Mouse (Mus musculus) midbrain, embryonic 15.5 days (tissue): ENCODE data around the gene Palm. TPM values are rescaled to one million over a fixed set of nuclear protein-coding genes. Genes with fewer than 3 reads are reported as not detected.
"Not testable (repeated sequence)": the region's sequence is repeated elsewhere in the genome, so short reads cannot be mapped to it uniquely, and the experiment has no call there.

Experiments used
- ATAC-seq: fragments of 200-750 bp; cut with Nextera tagmentation; replicated peaks from 2 replicates; pipeline ENCODE4 v1.8.0; 2017; ENCODE audit warnings: moderate TSS enrichment
- H3K27ac ChIP-seq: fragments of 300-500 bp; sonication (generic); 2 replicates; pipeline ENCODE4 v1.5.1; 2015; ENCODE audit warnings: mild to moderate bottlenecking, inconsistent platforms
- H3K27me3 ChIP-seq: fragments of 300-500 bp; sonication (generic); replicated peaks from 2 replicates; pipeline ENCODE4 v1.6.1; 2015; ENCODE audit warnings: inconsistent platforms
- H3K36me3 ChIP-seq: fragments of 300-500 bp; sonication (generic); replicated peaks from 2 replicates; pipeline ENCODE4 v1.6.1; 2015; ENCODE audit warnings: inconsistent platforms
- H3K4me1 ChIP-seq: fragments of 300-500 bp; sonication (generic); 2 replicates; pipeline ENCODE4 v1.6.1; 2015; ENCODE audit warnings: inconsistent platforms
- H3K4me2 ChIP-seq: fragments of 300-500 bp; sonication (generic); 2 replicates; pipeline ENCODE4 v1.6.1; 2015; ENCODE audit warnings: inconsistent platforms, mild to moderate bottlenecking, moderate library complexity
- H3K4me3 ChIP-seq: fragments of 300-500 bp; sonication (generic); 2 replicates; pipeline ENCODE4 v1.5.1; 2015; ENCODE audit warnings: mild to moderate bottlenecking, inconsistent platforms
- H3K9ac ChIP-seq: fragments of 300-500 bp; sonication (generic); 2 replicates; pipeline ENCODE4 v1.6.1; 2015; ENCODE audit warnings: mild to moderate bottlenecking, inconsistent platforms
- H3K9me3 ChIP-seq: fragments of 300-500 bp; sonication (generic); 2 replicates; pipeline ENCODE4 v1.6.1; 2016; ENCODE audit warnings: inconsistent platforms
- WGBS: fragments of 180-500 bp; shearing (Covaris S2); methylation state at CpG from one replicate; pipeline ENCODE4 v1.1.7; 2015; ENCODE audit warnings: mixed read lengths; 5-methylcytosine and 5-hydroxymethylcytosine counted together
- polyA plus RNA-seq: library from polyadenylated mRNA; unstranded; fragments of >200 nt; fragmentation: Nextera tagmentation; extraction: Ambion mirVana; gene quantifications from 2 replicates; pipeline ENCODE4 v1.2.1, GENCODE M21; 2015

Palm gene
- 337 and 348 TPM in 2 replicates for polyA plus RNA-seq

DNA sequence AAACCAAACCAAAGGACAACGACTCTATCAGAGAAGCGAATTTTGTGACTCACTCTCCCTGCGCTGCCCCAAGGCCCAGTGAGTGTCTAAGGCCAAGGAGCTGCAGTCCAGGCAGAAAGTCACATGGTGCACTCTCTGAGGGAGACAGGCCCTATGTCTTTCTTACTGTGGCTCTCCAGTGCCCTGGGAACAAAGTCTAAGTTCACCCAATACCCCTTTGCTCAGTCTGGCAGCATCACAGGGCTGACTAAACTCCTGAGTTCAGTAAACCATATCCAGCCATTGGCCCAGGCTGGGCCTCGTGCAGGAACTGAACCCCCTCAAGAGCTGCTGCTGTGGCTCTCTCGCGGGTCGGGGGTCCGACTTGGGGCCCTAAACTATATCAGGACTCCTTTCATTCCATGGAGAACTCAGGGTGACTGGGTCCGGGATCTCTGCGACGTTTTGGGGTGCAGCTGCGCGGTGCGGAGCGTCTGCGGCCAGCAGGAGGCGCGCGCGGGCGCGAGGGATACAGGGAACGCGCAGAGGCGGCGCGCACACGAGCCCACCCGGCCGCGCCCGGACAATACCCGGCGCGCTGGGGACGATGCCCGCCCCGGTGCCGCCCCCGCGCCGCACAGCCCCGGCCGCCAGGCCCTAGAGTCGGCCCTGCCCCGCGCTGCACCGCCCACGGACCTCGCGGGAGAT lies at the start of gene Palm:
Gene Palm, plus strand, starts transcription at position 522 of the 687 bp plus-strand sequence.
- Histone ChIP-seq H3K9me3 (no peaks in the 10 kb centered on the region), H3K27me3 (no peaks in the 10 kb centered on the region), H3K36me3 (no peaks in the 10 kb centered on the region), H3K9ac (peak within 1 kb of the TSS; percentile 94), H3K4me2 (peak within 1 kb of the TSS; percentile 88), H3K4me3 (peak within 1 kb of the TSS; percentile 92), H3K27ac (peak within 1 kb of the TSS; percentile 92), H3K4me1 (peaks cover 40% of the 10 kb centered on the region)
- 7% methylated on average over 40 of the region's 51 CpGs for WGBS
- peak; percentile 70 for ATAC-seq

DNA sequence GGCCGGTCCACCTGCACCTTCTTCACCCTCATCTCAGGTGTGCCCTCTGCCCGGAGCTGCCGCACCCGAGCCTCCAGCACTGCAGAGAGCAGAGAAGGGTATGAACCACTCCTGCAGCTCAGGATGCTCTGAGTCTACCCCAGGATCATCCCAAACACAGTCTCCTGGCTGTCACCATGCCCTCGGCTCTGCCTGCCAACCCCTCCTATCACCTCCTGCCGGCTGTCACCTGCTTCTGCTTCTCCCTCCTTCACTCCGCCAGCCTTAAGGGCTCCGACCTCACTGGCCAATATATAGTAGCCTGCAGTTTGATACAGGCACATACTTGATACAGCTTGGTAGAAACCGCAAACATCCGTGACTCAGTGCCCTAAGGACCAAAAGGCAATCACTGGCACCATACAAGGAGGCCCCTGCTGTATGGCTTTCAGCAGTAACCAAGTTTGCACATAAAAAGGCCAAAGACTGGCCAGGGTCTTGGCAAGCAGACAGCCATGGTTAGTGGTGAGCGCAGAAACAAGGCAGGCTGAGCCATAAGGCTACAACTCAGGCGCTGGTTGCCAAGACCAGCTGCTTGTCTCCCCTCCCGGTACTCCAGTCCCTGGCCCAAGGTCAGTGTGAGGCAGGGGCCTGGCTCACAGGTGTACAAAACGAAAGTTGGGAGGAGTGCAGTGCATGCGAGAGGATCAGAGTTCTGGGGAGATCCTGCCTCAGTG lies 49.6 kb upstream of the Palm start:
- Histone ChIP-seq H3K9me3 (peaks cover 12% of the 10 kb centered on the region), H3K27me3 (no peaks in the 10 kb centered on the region), H3K4me3 (no peak overlapping the region), H3K27ac (no peak overlapping the region), H3K36me3 (peaks cover 43% of the 10 kb centered on the region), H3K4me1 (peaks cover 17% of the 10 kb centered on the region), H3K4me2 (no peak overlapping the region), H3K9ac (no peak overlapping the region)
- no peak for ATAC-seq
- 94% methylated on average over 15 of the region's 15 CpGs for WGBS

DNA sequence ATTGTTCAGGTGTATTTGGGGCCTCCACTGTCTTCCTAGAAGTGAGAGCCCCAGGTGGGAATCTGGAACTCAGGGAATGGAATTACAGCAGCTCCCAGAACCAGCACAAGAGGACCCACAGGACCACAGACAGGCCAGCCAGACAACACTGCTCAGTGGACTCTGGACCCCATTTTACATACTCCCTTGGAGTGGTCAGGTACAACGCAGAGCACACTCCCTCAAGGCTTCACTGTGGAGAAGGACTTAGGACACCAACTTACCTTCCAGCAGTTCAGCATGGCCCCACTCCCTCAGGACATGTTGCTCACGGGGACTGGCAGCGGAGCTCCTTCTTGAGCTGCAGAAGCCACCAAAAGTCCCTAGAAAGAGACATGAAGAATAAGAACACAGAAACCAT lies 48.0 kb upstream of the Palm start:
- Histone ChIP-seq H3K4me2 (peak overlapping the region; percentile 83), H3K4me3 (peak overlapping the region; percentile 67), H3K9ac (0 out of 2 replicates have a peak overlapping the region, but pooled peaks have one; percentile 64), H3K36me3 (peaks cover 27% of the 10 kb centered on the region), H3K9me3 (no peaks in the 10 kb centered on the region), H3K27ac (no peak overlapping the region), H3K27me3 (no peaks in the 10 kb centered on the region), H3K4me1 (peaks cover 17% of the 10 kb centered on the region)
- ATAC-seq, result no peak
- WGBS, result 94% methylated on average over 3 of the region's 3 CpGs

DNA sequence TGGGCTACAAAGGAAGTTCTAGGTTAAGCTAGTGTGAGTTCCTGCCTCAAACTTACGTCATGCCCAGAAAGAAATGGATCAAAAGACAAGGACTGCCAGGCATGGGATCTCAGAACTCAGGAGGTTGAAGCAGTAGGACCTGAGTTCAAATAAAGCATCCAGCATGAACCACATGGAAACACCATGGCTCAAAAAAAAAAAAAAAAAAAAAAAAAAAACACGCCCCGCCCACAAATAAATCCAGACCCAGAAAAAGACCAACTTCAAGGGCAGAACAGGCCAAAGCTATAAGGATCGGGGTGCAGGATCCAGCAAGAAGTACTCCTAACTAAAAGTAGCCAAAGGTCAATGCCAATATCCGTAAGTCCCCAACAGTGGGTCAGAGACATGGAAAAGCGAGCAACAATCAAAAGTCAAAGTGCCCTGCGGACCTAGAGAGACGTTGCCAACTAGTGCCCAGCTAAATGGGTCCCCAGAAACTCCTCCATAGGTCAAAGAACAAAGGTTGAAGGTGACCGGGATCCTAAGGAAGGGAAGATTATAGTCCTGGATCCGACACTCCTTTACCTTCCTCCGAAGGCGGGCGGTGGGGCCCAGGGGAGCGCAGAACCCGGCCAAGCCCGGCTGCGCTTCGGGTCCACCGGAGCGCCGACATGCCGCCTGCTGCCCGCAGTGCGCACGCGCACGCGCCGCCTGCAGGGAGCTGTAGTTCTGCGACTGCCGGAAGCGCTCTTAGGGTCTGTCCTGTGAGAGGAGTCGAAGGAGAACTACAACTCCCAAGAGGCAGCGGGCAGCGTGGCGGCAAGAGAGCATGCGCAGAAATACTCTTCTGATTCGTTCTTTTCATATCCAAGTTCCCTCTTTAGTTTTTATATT lies 47.2 kb upstream of the Palm start, which contains the start of gene Polrmt:
Gene Polrmt, minus strand, starts transcription at position 684 of the 876 bp plus-strand sequence.
- Histone ChIP-seq H3K27ac (peak within 1 kb of the TSS; percentile 53; the same call in 1 of the 2 replicates), H3K36me3 (peaks cover 20% of the 10 kb centered on the region), H3K9ac (peak within 1 kb of the TSS; percentile 64), H3K4me2 (peak within 1 kb of the TSS; percentile 83), H3K27me3 (no peaks in the 10 kb centered on the region), H3K9me3 (no peaks in the 10 kb centered on the region), H3K4me3 (peak within 1 kb of the TSS; percentile 67), H3K4me1 (peaks cover 17% of the 10 kb centered on the region)
- WGBS, result 3% methylated on average over 38 of the region's 38 CpGs
- peak; percentile 95 for ATAC-seq

DNA sequence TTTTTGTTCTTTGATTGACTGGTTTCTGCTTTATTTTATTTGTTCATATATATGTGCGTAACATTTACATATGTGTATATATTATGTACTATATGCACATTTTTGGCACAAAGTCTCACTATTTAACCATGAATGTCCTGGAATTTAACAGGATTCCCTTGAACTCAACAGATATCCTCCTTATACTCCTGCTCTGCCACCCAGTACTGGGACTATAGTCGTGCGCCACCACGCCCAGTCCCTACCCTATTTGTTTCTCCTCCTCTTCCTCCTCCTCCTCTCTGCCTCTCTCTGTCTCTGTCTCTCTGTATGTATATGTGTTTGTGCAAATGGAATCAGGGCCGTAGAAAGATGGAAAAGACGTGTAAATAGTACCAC lies 46.6 kb upstream of the Palm start:
- WGBS, result 21% methylated on average over 6 of the region's 6 CpGs
- 0 out of 2 replicates have a peak overlapping the region, but pooled peaks have one; percentile 45 for H3K27ac ChIP-seq
- H3K4me1 ChIP-seq, result peaks cover 17% of the 10 kb centered on the region
- H3K9me3 ChIP-seq, result no peaks in the 10 kb centered on the region
- ATAC-seq, result peak; percentile 70
- no peaks in the 10 kb centered on the region for H3K27me3 ChIP-seq
- H3K4me2 ChIP-seq, result peak overlapping the region; percentile 83
- H3K36me3 ChIP-seq, result peaks cover 14% of the 10 kb centered on the region
- 0 out of 2 replicates have a peak overlapping the region, but pooled peaks have one; percentile 9 for H3K4me3 ChIP-seq
- 0 out of 2 replicates have a peak overlapping the region, but pooled peaks have one; percentile 9 for H3K9ac ChIP-seq

DNA sequence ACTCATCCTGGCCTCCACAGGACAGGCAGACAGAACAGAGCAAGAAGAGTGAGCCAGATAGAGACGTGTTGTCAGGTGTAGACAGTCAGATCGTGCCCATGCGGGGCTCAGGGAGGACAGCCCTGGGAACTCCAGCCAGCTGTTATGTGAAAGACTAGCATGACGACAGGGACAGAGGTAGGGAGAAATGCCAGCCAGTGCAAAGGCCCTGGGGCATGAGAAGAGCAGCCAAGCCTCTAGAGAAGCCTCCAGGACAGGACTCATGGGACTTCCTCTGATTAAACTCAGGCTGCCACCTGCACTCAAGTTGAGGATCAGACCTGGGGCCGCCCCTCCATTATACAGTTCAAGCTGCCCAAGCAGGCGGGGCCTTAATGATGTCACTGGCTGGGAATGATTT lies 44.9 kb upstream of the Palm start:
- peaks cover 17% of the 10 kb centered on the region for H3K4me1 ChIP-seq
- H3K9ac ChIP-seq, result no peak overlapping the region
- H3K9me3 ChIP-seq, result no peaks in the 10 kb centered on the region
- no peak for ATAC-seq
- WGBS, result 75% methylated on average over 6 of the region's 6 CpGs
- H3K4me3 ChIP-seq, result no peak overlapping the region
- H3K27me3 ChIP-seq, result no peaks in the 10 kb centered on the region
- no peaks in the 10 kb centered on the region; the same call in 1 of the 2 replicates for H3K36me3 ChIP-seq
- H3K4me2 ChIP-seq, result no peak overlapping the region
- no peak overlapping the region for H3K27ac ChIP-seq

DNA sequence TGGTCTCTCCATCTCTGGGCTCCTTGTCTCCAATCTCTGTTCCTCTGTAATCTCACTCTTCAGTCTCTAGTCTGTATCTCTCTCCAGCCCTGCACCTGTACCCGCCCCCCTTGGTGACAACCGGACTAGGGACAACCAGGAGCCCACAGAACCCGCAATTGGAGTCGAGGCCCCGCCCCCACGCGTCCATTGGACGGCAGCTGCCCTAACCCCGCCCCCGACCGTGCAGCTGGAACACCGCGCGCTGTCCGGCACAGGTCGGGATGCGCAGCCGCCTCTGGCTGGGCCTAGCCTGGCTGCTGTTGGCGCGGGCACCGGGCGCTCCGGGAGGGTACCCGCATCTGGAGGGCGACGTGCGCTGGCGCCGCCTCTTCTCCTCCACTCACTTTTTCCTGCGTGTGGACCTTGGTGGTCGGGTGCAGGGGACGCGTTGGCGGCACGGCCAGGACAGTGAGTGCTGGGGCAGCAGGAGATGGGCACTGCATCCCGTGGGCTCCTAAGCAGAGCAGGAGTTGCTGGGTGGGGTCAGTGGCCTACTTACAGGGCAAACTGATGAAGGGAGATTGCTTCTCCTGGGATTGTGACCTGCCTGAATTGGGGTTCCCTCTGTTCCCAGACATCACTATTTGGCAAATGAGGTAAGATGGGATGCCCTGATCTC lies 38.4 kb upstream of the Palm start, which contains the start of gene Fgf22:
Gene Fgf22, plus strand, starts transcription at position 221 of the 661 bp plus-strand sequence.
- ATAC-seq, result peak; percentile 86
- peak within 1 kb of the TSS; percentile 85 for H3K4me2 ChIP-seq
- H3K27ac ChIP-seq, result no peak within 1 kb of the TSS
- peak within 1 kb of the TSS; percentile 45 for H3K4me3 ChIP-seq
- peak within 1 kb of the TSS; percentile 43 for H3K9ac ChIP-seq
- WGBS, result under 1% methylated on average over 36 of the region's 36 CpGs
- H3K4me1 ChIP-seq, result peaks cover 8% of the 10 kb centered on the region
- H3K27me3 ChIP-seq, result no peaks in the 10 kb centered on the region
- peaks cover 33% of the 10 kb centered on the region for H3K36me3 ChIP-seq
- no peaks in the 10 kb centered on the region for H3K9me3 ChIP-seq

DNA sequence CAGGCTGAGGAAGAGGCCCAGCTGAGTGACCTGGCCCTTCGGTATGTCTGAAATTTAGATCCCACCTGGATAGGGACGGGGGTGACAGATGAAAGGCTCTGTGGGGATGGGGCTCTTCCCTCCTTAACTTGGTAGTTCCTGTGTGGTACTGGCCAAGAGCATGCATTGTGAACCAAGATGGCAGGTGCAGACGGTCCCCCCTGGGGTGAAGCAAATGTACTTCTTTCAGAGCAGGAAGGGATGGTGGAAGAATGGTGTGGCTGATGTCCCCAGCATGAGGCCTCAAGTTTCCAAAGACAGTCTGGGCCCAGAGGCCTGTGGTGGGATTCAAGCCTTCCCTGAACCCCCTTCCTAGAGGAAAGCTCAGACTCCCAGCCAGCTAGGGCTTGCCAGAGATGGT lies 37.5 kb upstream of the Palm start:
- ATAC-seq, result peak; percentile 19; the same call in 1 of the 2 replicates
- Histone ChIP-seq H3K36me3 (peaks cover 41% of the 10 kb centered on the region), H3K4me1 (peaks cover 8% of the 10 kb centered on the region), H3K4me3 (no peak overlapping the region), H3K9ac (no peak overlapping the region), H3K9me3 (no peaks in the 10 kb centered on the region), H3K4me2 (no peak overlapping the region), H3K27me3 (no peaks in the 10 kb centered on the region), H3K27ac (no peak overlapping the region)
- 81% methylated on average over 3 of the region's 3 CpGs for WGBS

DNA sequence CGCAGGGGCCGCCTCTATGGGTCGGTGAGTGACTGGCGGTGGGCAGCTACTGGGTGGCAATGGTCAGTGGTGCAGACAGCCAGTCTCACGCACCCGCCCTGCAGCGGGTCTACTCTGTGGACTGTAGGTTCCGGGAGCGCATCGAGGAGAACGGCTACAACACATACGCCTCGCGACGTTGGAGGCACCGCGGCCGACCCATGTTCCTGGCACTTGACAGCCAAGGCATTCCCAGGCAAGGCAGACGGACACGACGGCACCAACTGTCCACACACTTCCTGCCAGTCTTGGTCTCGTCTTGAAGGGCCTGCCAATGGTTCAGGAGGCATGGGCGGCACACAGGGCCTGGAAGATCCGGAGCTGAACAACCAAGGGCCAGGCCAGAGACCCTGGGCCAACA lies 36.7 kb upstream of the Palm start:
- Histone ChIP-seq H3K9ac (no peak overlapping the region), H3K4me3 (no peak overlapping the region), H3K4me1 (peaks cover 8% of the 10 kb centered on the region), H3K36me3 (peaks cover 49% of the 10 kb centered on the region), H3K27me3 (no peaks in the 10 kb centered on the region), H3K4me2 (no peak overlapping the region), H3K9me3 (no peaks in the 10 kb centered on the region), H3K27ac (no peak overlapping the region)
- no peak for ATAC-seq
- 92% methylated on average over 24 of the region's 24 CpGs for WGBS

DNA sequence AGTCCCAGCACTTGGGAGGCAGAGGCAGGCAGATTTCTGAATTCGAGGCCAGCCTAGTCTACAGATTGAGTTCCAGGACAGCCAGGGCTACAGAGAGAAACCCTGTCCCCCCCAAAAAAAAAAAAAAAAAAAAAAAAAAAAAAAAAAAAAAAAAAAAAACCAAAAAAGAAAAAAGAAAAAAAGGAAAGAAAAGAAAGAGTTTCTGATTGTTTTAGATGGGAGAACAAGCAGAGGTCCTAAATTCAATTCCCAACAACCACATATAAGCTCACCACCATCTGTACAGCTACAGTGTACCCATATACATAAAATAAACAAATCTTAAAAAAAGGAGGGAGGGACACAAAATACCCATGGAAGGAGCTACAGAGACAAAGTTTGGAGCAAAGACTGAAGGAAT lies 33.7 kb upstream of the Palm start:
- H3K4me1 ChIP-seq, result peaks cover 17% of the 10 kb centered on the region
- H3K36me3 ChIP-seq, result peaks cover 53% of the 10 kb centered on the region
- not testable (repeated sequence) for H3K4me3 ChIP-seq, H3K4me2 ChIP-seq, H3K9ac ChIP-seq, ATAC-seq, H3K9me3 ChIP-seq, H3K27ac ChIP-seq, H3K27me3 ChIP-seq
- WGBS, result 90% methylated on average over 1 of the region's 1 CpGs

DNA sequence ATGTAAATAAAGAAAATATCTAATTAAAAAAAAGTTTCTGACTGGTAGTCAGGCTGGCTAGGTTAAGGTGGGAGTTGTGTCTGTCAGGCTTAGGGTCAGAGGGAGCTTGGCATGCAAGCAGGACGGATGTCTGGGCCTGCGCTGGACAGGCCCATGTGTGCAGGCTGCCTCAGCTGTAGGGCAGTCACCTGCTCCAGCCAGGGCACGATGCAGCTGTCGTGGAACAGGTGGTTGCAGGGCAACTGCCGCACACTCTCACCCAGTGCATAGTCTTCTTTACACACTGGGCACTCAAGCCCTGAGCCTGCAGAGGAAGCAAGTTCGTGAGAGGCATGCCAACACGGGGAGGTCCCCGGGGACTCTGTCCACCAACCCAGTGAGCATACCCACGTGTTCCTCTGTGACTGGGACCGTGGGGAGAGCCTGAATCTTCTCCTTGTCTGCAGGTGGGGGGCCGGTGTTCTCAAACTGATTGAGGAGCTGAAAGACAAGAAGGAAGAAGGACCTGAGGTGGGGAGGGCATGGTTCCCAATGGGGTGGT lies 32.7 kb upstream of the Palm start:
- Histone ChIP-seq H3K4me2 (no peak overlapping the region), H3K36me3 (peaks cover 53% of the 10 kb centered on the region), H3K4me3 (no peak overlapping the region), H3K9ac (no peak overlapping the region), H3K9me3 (no peaks in the 10 kb centered on the region), H3K4me1 (peaks cover 21% of the 10 kb centered on the region), H3K27ac (no peak overlapping the region), H3K27me3 (no peaks in the 10 kb centered on the region)
- 94% methylated on average over 11 of the region's 11 CpGs for WGBS
- no peak for ATAC-seq
